Mouse (Mus musculus): ENCODE measurements around the gene Dusp13.

Gene Dusp13

DNA sequence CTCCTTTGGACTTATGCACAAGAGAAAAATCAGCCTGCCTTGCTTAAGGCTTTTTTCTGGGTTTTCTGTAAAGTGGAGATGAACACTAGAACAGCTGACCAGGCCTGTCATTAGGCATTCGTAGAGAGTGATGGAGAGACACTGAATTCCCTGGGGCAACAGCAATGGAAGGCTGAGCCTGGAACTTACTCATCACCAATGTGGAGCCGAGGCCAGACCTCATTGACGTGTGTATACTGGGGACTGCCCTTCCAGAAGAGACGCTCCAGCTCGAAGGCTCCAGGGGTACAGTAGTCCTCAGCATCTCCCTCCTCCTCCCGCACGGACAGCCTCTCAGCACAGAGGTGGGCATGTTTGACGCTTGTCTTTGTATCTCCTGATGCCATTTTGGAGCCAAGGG, 48.3 kb downstream of the Dusp13 start:
- no peak for DNase-seq

DNA sequence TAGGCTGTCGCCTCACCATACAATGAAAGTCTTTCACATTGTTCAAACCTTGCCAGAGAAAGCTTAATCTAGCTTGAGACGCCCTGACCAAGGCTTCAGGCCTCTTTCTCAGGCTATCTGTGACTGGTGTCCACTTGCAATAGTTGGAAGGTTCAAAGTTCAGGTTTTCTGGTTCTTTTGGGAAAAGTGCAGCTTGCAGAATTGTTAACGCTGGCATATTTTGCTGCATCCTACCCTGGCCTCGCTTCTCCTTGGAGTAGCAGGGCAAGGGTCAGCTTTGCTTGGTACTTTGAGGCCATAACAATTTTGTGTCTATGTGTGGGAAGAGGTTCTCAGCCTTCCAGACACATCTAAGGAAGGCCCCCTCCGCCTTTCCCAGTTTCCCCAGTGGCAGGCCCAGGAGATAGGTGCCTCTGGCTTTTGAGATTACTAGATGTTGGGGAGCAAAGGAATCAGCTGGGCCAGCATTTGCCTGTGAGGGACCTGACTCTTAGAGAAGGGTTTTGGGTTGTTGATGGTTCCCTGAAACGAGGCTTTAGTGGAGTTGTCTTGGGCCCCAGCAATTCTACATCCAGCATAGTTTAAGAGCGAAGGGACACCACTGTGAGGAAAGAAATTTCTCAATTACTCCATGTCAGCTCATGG, 54.7 kb downstream of the Dusp13 start:
- DNase-seq, result no peak

DNA sequence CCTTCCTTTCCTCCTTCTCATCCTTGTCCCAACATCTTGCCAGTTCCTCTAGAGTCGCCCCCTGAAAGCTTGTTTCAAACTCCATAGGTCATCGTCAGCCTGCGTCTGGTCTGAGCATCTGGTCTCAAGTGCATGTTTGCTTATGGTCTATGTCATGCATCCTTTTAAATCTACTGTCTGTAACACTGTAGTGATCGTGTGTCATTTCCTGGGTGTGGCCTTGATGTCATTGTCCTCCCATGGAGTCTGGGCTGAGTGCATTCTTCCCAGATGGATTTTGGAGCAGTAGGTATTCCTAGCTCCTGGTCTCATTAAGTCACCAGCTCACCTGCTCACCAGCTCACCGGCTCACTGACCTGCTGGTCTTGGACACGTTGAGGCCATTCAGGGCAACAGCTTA, 56.0 kb downstream of the Dusp13 start:
- no peak for DNase-seq

DNA sequence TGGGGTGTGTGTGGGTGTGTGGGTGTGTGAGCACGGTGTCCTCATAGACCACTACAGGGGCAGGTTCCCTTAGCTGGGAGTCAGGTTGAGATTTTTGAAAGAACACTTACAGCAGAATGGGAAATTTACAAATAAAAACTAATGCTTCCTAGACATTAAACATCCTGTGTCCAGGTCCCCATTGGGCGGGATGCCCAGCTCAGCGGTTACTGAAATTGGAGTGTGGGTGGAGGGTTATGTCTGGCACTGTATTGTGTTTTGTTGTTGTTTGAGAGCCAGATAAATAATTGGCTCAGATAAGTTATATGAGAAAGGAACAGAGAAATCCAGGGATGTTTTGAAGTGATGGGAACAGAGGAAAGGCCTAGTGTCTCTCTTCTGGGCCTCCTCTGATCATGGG, 59.9 kb downstream of the Dusp13 start:
- DNase-seq, result no peak

DNA sequence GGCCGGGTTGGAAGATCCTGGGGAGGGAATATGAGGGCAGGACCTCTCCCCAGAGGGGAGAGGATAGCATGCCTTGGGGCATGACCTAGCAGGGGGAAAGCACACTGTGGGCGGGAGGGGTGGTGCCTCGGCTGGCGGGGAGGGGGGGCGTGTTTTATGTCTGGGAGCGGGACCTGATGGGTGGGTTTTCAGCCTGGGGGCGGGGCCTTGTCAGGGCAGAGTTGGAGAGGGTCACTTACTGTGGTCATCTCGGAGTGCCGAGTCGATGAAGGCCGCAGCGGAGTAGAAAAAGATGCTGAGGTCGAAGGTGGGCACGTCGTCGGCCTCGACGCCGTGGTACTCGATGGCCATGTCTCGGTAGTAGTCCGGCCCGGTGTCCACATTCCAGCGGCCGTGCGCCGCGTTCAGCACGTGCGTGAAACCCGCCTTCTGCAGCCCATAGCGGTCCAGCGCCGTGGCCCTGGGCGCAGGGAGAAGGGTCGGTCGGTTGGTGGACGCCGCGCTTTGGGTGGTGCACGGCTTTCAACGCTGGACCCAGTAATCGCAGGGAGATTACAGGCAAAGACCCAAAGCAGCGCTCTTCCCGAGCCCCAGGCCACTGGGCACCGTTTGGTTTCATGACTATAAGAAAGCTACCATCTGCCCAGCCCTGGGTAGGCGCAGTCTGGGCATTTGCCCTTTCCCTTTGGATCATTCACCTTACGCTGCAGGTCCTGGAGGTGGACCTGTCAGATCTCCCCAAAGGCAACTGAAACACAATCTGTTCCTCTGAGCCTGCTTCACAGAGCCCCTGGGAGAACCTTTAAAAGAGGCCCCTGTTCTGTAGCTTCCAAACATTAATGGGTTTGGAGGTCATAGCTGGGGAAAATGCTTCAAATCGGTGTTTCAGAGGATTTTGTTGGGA, 64.4 kb downstream of the Dusp13 start:
- DNase-seq, result no peak

DNA sequence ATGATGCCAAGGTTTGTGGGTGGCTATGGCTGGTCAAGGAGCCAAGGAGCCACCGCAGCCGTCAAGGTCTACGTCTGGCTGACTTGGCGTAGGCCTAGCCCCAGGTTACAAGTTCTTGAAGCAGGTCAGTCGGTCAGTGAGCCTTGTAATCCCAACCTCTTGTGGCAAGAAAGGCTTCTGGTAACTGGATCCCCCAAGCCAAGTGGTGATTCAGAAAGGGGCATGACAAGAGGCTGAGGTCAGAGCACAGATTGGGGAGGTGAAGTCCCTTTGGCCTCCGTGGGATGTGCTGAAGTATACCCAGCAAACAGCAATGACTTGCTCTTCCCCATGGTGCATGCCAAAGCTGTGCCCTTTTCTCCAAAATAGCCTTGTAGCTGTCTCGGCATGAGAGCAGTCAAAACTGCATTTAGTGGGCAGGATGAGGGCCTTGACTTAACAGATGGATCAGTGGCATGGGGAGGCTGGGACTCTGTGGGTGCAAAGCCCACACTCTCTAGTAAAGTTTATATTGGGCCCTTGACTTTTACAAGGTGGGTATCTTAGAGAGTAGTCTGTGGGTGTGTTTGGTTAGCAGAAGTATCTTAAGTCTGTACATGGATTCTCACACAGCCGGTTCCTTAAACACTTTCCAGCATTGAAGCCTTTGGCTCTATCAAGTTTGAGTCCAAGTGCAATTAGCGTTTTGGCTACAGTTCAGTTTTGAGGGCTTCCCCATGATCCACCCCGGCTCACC, 65.4 kb downstream of the Dusp13 start:
- no peak for DNase-seq

DNA sequence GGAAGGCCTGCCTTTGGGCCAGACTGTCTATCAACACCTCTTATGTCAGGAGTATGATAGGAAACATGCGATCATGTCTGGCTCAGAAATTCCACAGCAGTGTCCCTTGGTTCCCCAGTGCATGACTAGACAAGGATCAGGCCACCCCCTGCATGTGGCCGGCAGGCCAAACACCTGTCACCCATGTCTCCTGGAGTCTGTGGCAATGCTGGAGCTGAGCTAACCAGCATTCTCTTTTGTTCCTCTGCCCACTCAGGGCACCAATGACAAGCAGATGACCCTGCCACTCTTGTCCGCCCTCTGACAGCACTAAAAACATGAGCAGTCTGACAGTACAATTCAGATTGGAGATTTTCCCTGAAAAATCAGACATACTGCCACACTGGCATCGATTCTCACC, 67.1 kb downstream of the Dusp13 start:
- DNase-seq, result no peak
